In genomic region chr5:137314193-137315083, GRCm38 (mm10) we compare ENCODE assay signal across 8 mouse cellular contexts. TPM values are rescaled to one million over a fixed set of nuclear protein-coding genes. Genes with fewer than 3 reads are reported as not detected.
DNase-seq lines count a peak whose midpoint lies in the region; ATAC-seq and TF ChIP-seq lines count a peak whose summit lies in the region.

TSS of gene Trip6 (minus strand) at chr5:137314404.

- 18% methylated on average over 30 of the region's 30 CpGs for WGBS in heart, embryonic 13.5 days
- 17% methylated on average over 30 of the region's 30 CpGs for WGBS in kidney, embryonic 15.5 days
- 27% methylated on average over 30 of the region's 30 CpGs for WGBS in lung, adult 2 months

- H3K27ac ChIP-seq in heart, embryonic 13.5 days (replicated peaks): peak within 1 kb of the TSS; percentile 93
- peak within 1 kb of the TSS; percentile 95 for H3K27ac ChIP-seq in kidney, embryonic 15.5 days

- ATAC-seq in erythroid progenitor cell, adult 5-6 weeks (replicated peaks; ENCODE audit: low FRiP score, poor library complexity, severe bottlenecking): peak; percentile 27; the same call in 1 of the 2 replicates
- ATAC-seq in heart, embryonic 13.5 days (ENCODE audit: extremely low read depth, insufficient number of reproducible peaks, low FRiP score, low TSS enrichment): peak; percentile 78
- ATAC-seq in kidney, embryonic 15.5 days (replicated peaks; ENCODE audit: low FRiP score): peak; percentile 95

- H3ac ChIP-seq in C2C12 (ENCODE audit: control insufficient read depth, insufficient read length, low read depth): peak within 1 kb of the TSS; percentile 83

- peak within 1 kb of the TSS; percentile 97 for H3K9ac ChIP-seq in heart, embryonic 13.5 days
- H3K9ac ChIP-seq in kidney, embryonic 15.5 days: peak within 1 kb of the TSS; percentile 80

- DNase-seq in adipocyte (ENCODE audit: low spot score): peak; percentile 91
- DNase-seq in lung, adult 2 months: peak; percentile 85
- peak; percentile 89 for DNase-seq in ovary, postnatal 10 days (ENCODE audit: low spot score)
- DNase-seq in natural killer cell, adult 2 months (ENCODE audit: low spot score in 2 of 2): no peak

- H3K79me2 ChIP-seq in C2C12 (ENCODE audit: control insufficient read depth, insufficient read depth): peaks cover 38% of the 10 kb centered on the region

- peaks cover 23% of the 10 kb centered on the region for H3K36me3 ChIP-seq in C2C12 (ENCODE audit: control insufficient read depth, insufficient read depth)
- H3K36me3 ChIP-seq in heart, embryonic 13.5 days: peaks cover 51% of the 10 kb centered on the region
- H3K36me3 ChIP-seq in kidney, embryonic 15.5 days: peaks cover 51% of the 10 kb centered on the region

- no peak for TF ChIP-seq POLR2A in lung, adult 2 months (IDR thresholded peaks at IDR 0.05; ENCODE audit: borderline replicate concordance, extremely low read depth, low read depth, low read length)

- no peak for TF ChIP-seq CTCF in C2C12 (IDR thresholded peaks at IDR 0.05; ENCODE audit: control insufficient read depth, insufficient read depth, insufficient read length)
- TF ChIP-seq CTCF in lung, adult 2 months (IDR thresholded peaks at IDR 0.05; ENCODE audit: insufficient read depth, low read length): no peak

- H3K9me3 ChIP-seq in heart, embryonic 13.5 days: no peaks in the 10 kb centered on the region
- no peaks in the 10 kb centered on the region for H3K9me3 ChIP-seq in kidney, embryonic 15.5 days (replicated peaks)

- peak within 1 kb of the TSS; percentile 72 for H3K4me3 ChIP-seq in C2C12 (ENCODE audit: insufficient read depth, poor library complexity, severe bottlenecking)
- H3K4me3 ChIP-seq in heart, embryonic 13.5 days: peak within 1 kb of the TSS; percentile 83
- peak within 1 kb of the TSS; percentile 75 for H3K4me3 ChIP-seq in kidney, embryonic 15.5 days (replicated peaks)
- H3K4me3 ChIP-seq in lung, adult 2 months (replicated peaks; ENCODE audit: extremely low read depth, low read depth, low read length): peak within 1 kb of the TSS; percentile 66

- peaks cover 24% of the 10 kb centered on the region for H3K79me3 ChIP-seq in C2C12 (ENCODE audit: low read depth)

- H3K27me3 ChIP-seq in C2C12 (ENCODE audit: control insufficient read depth, insufficient read depth, insufficient read length): no peaks in the 10 kb centered on the region
- no peaks in the 10 kb centered on the region for H3K27me3 ChIP-seq in heart, embryonic 13.5 days (replicated peaks)
- H3K27me3 ChIP-seq in kidney, embryonic 15.5 days: no peaks in the 10 kb centered on the region

- peak within 1 kb of the TSS; percentile 94 for H3K4me2 ChIP-seq in heart, embryonic 13.5 days
- H3K4me2 ChIP-seq in kidney, embryonic 15.5 days: peak within 1 kb of the TSS; percentile 85

- peaks cover 40% of the 10 kb centered on the region for H3K4me1 ChIP-seq in heart, embryonic 13.5 days
- peaks cover 41% of the 10 kb centered on the region for H3K4me1 ChIP-seq in kidney, embryonic 15.5 days
- no peaks in the 10 kb centered on the region for H3K4me1 ChIP-seq in lung, adult 2 months (ENCODE audit: control insufficient read depth, insufficient read depth, low read length)

TF ChIP-seq in C2C12, 6 proteins besides CTCF, POLR2A, EP300 and RAD21:
- TF ChIP-seq FOSL1 (IDR thresholded peaks at IDR 0.05; ENCODE audit: insufficient read depth, low read length, poor library complexity, severe bottlenecking): no peak
- peak; percentile 98 for TF ChIP-seq USF1 (IDR thresholded peaks at IDR 0.05; ENCODE audit: low read depth)

RNA-seq across cellular contexts. Expression of gene Trip6, which starts in this region (rescaled TPM):
- 80.0 TPM for polyA plus RNA-seq in C2C12 (2012; fragmentation: generic; extraction: Trizol)
- 1.4 TPM in 1 of 2 replicates, not detected in the other for total RNA-seq in erythroid progenitor cell, adult 5-6 weeks (2015; ENCODE audit: low replicate concordance)
- 1.8 and 7.2 TPM in 2 replicates for total RNA-seq in erythroid progenitor cell, adult 5-6 weeks (2017; ENCODE audit: low replicate concordance)
- 44.7 and 47.3 TPM in 2 replicates for polyA plus RNA-seq in heart, embryonic 13.5 days (2015; fragmentation: Nextera tagmentation; extraction: Ambion mirVana)
- polyA plus RNA-seq in kidney, embryonic 15.5 days (2015; fragmentation: Nextera tagmentation; extraction: Ambion mirVana): 77.9 and 87.5 TPM in 2 replicates
- 52.6 and 55.2 TPM in 2 replicates for polyA plus RNA-seq in lung, adult 2 months (2012; rRNA removed)

Comparison
In these comparisons a context has a peak if more than half of its experiments do, and no peak if none do; other contexts are left out.
1. DNase-seq: peak in adipocyte (single experiment), lung, adult 2 months (single experiment) and ovary, postnatal 10 days (single experiment); none in natural killer cell, adult 2 months (0 of 2).
2. ATAC-seq: peak in every context shown above with its lines; median percentile 95 in kidney, embryonic 15.5 days; 78 in heart, embryonic 13.5 days; 27 in erythroid progenitor cell, adult 5-6 weeks.
3. Peak in every context shown above with its lines, with median percentiles within 50 percentile points of each other: H3K4me3 ChIP-seq.